Mouse (Mus musculus) layer of hippocampus, adult 9-10 months (tissue): ENCODE measurements at regions not wholly inside any gene's neighbourhood (a gene's known extent, or its start where the extent isn't known, plus 50 kb on each side); places are given as distances from the start of the nearest gene placed in this dataset.

Source experiments
- DNase-seq: peaks from one replicate; pipeline ENCODE4 v3.0.0; 2022; ENCODE audit warnings: low spot score

- no peak for DNase-seq
These were observed 76.8 kb upstream of the Crbn start for GRCm38 (mm10) chr6:106876690-106877089.

DNA sequence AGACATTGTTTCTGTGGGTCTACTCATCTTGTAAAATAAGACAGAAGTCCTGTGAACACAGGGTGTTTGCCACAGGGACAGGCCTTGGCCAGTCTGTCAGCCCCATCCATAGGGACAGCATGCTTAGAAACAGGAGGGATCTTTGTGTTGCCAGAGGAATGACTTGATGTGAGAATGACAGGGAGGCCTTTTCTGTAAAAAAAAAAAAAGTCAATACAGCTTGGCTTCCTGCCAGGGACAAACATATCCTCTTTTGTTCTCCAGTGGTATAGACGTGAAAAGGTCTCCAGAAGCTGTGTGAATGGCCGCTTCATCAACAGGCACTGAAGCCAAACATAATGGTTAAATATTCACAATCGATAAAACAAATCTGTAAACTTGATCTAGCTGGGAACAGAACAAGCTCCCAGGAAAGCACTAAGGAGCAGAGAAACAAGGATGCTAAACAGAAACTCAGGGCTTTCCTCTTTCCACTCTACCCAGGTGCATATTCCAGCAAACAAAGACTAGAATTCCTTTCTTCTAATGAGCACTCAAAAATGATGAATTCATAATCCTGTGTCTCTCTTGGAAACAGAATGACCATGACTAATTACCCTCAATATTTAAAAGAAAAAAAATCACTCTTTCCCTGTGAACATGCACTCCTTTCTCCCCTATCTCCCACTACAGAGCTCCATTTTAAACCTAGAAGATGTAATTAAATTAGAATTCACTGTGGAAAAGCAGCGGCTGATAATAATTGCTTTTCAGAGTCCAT, 92.2 kb upstream of the Crbn start:
- no peak for DNase-seq

- no peak for DNase-seq
These were observed 92.7 kb upstream of the Crbn start for GRCm38 (mm10) chr6:106892639-106892934.

DNA sequence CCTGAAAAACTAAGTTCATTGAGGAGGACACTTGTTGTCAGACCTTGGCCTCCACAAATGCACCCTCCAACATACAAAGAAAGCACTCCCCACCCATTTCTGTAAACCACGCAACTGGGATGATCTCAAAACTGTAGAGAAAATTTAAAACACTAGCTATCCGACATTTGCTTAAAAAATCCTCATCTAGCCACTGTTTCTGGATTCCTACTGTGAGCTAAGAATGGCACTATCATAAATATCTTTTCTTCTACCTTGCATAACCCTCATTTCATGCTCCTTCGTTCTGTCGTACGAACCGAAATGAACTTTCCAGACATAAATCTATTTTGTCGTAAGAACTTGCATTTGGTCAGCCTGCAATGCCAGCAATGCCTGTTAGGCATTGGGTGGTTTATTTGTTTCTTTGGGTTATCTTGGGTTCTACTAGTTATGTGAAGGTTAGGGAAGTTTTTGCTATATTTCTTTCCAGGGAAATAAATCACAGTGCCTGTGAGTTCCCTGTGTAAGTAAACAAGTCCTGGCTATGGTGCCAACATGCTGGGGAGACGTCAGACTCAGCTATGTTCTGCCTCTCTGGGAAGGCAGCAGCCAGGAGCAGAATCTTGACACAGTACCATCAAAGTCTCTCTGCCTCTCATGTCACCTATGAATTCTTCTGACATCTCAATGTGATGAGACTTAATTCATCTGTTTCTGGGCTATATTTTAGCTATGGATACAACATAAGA, 104.2 kb upstream of the Crbn start:
- no peak for DNase-seq

- DNase-seq, result no peak
These were observed 115.2 kb upstream of the Crbn start for GRCm38 (mm10) chr6:106915121-106915520.

- no peak for DNase-seq
These were observed 116.9 kb upstream of the Crbn start for GRCm38 (mm10) chr6:106916683-106917289.

GRCm38 (mm10) chr6:106920951-106921350, 121.1 kb upstream of the Crbn start:
- DNase-seq, result no peak

- DNase-seq, result no peak
These were observed 125.6 kb upstream of the Crbn start for GRCm38 (mm10) chr6:106925486-106925885.

GRCm38 (mm10) chr6:106933584-106933983, 133.7 kb upstream of the Crbn start:
- no peak for DNase-seq

GRCm38 (mm10) chr6:106946227-106946927, 146.5 kb upstream of the Crbn start:
- DNase-seq, result no peak

- DNase-seq, result no peak
These were observed 151.0 kb upstream of the Crbn start for GRCm38 (mm10) chr6:106950909-106951308.

- no peak for DNase-seq
These were observed 161.4 kb upstream of the Crbn start for GRCm38 (mm10) chr6:106961320-106961719.

DNA sequence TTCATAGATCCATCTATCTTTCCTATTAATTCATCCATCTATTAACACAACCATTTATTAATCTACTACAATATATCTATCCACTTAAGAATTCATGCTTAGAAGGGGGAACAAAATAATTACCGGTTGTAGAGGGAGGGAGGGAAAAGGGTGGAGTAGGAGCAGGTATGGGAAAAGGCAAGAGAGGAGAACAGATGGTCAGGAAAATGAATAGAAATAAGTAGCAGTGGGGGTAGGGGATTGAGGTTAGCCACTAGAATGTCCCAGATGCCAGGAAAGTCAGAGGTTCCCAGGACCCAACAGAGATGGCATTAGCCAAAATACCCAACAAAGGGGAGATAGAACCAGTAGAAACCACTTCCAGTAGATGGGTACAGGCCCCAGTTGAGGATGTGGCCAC, 164.5 kb upstream of the Crbn start:
- DNase-seq, result no peak

DNA sequence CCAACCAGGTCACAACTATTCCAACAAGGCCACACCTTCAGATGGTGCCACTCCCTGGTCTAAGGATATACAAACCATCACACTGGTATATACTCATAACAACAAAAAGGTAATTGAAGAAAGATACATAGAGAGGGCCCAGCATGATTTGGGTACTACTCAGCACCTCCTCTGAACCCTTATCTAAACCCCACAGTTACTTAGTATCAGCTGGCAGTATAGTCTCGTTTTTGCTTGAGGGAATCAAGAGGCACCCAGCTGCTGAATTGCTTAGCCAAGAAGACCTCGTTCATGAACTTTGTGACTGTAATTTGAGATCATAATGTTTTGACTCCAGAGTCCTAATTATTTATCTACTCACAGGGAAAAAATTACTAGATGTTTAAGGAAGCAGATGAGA, 175.6 kb upstream of the Crbn start:
- DNase-seq, result no peak

DNA sequence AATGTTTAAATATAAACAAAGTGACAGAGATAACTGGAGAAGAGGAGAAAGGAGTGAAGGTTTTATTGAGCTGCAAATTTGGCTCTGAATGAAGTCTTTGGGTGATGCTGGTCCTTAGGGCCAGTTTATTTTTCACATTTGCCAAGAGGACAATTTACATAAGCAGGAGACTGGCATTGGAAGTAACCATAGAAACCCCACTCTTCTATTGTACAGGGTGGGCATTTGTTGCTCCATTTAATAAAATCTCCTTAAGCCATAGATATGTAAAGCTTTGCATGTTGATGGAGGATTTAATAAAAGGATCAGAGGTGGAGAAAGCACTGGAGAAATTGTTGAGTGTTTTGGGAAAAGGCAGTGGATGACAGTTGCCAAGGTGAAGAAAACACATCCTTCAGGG, 178.8 kb upstream of the Crbn start:
- no peak for DNase-seq

- no peak for DNase-seq
These were observed 179.9 kb upstream of the Crbn start for GRCm38 (mm10) chr6:106979755-106980154.

DNA sequence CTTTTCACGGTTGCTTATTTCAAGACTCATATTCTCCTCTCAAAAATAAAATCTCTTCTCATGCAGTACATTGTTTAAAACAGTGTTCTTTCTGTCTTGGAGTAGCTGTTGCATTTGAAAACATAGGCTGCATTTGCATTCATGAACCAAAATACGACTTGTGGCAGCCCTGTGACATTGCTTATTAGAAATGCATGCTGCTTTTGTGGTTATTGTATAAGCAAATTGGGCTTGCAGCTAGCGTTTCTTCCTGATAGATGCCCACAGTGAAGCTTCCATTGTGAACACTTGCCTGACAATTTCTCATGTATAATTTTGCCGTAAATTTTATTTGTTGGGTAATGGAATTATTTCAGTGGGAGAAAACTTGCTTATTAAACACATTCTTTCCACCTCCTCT, 180.3 kb upstream of the Crbn start:
- no peak for DNase-seq

GRCm38 (mm10) chr6:106981232-106981631, 181.4 kb upstream of the Crbn start:
- no peak for DNase-seq

DNA sequence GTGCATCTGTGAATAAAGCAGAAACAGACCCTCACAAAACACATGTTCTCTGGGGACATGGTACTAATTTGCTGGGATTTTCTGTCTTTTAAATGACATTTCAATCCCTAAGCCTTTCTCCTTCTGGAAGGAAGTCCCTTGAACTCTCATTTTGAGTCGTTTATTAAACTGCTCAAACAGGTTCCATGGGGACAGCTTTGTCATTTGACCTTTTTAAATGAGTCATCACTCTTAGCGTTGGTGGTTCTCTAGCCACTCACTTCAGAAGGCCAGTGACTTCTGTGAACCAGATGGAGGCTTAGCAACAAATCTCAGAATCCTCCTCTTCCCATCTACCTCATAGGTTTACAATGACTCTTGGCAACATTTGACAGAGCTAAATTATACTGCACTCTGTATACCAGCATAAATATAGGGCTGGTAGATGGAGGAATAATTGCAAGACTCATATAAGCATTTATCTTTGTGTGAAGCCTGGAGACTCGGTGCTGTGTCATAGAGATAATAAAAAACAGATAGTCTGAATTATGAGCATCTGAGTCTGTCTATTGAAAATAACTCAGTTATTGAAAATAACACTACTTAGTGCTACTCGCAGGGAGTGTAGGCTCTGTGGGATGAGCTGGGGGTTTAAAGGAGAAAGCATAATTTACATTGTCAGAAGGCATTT, 185.4 kb upstream of the Crbn start:
- no peak for DNase-seq

- DNase-seq, result no peak
These were observed 191.7 kb upstream of the Crbn start for GRCm38 (mm10) chr6:106991586-106991985.

DNA sequence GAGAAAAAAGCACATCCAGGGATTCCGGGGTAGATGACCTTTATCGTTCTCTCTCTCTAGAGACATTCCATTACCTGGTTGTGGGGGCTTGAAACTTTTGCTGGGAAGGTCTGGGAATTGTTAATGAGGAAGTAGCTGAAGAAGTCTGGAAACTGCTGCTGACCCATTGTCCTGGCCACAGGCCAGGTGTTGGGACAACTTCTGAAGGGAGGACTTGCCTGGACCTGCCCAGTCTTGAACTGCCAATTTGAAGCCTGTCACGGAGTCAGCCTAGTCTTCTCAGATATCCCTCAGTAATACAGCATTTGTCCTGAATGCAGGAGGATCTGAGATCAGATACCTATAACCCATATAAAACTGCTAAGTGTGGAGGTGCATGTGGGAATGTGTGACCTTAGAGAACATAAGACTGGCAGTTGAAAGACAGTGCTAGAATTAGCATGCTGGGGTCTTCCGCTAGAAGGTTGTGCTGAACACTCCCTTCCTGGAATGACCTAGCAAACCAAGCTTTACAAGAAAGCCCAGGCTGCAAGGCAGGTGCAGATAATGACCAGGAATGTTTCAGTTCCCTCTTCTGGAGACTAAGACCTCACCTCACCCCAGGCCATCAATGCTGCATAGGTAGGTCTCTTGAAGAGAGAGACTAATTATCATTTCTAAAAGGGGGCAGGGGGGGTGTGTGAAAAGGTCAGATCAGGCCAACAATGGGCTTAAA, 204.7 kb upstream of the Crbn start:
- DNase-seq, result no peak

GRCm38 (mm10) chr6:107010785-107011184, 210.9 kb upstream of the Crbn start:
- DNase-seq, result no peak
